Mouse (Mus musculus) heart, adult 11 months (tissue): ENCODE results near the gene Pdia6.

Experiments used
- DNase-seq: peaks from one replicate; pipeline ENCODE4 v3.0.0; 2022

Gene Pdia6

GRCm38 (mm10) chr12:17265971-17266672 is at the start of gene Pdia6:
Gene Pdia6, plus strand, starts transcription at chr12:17266545.
- peak; percentile 100 for DNase-seq

GRCm38 (mm10) chr12:17218390-17218789 is 48.0 kb upstream of the Pdia6 start:
- no peak for DNase-seq

- no peak for DNase-seq
These were observed 47.2 kb upstream of the Pdia6 start for GRCm38 (mm10) chr12:17219107-17219506.

- no peak for DNase-seq
These were observed 45.7 kb upstream of the Pdia6 start for GRCm38 (mm10) chr12:17220631-17221030.

GRCm38 (mm10) chr12:17221891-17222428 is 44.4 kb upstream of the Pdia6 start:
- DNase-seq: no peak

- DNase-seq: no peak
These were observed 43.3 kb upstream of the Pdia6 start for GRCm38 (mm10) chr12:17223050-17223449.

GRCm38 (mm10) chr12:17225012-17225411 is 41.3 kb upstream of the Pdia6 start:
- no peak for DNase-seq

- DNase-seq: no peak
These were observed 38.4 kb upstream of the Pdia6 start for GRCm38 (mm10) chr12:17227903-17228302.

- no peak for DNase-seq
These were observed 35.8 kb upstream of the Pdia6 start for GRCm38 (mm10) chr12:17230581-17230980.

GRCm38 (mm10) chr12:17231513-17231912 is 34.8 kb upstream of the Pdia6 start:
- DNase-seq: peak; percentile 27

- no peak for DNase-seq
These were observed 30.6 kb upstream of the Pdia6 start for GRCm38 (mm10) chr12:17235535-17236313.

GRCm38 (mm10) chr12:17238588-17239427 is 27.5 kb upstream of the Pdia6 start:
- DNase-seq: peak; percentile 75

- peak; percentile 4 for DNase-seq
These were observed 27.0 kb upstream of the Pdia6 start for GRCm38 (mm10) chr12:17239428-17239688.

GRCm38 (mm10) chr12:17241016-17241415 is 25.3 kb upstream of the Pdia6 start:
- DNase-seq: peak; percentile 73

- no peak for DNase-seq
These were observed 24.7 kb upstream of the Pdia6 start for GRCm38 (mm10) chr12:17241614-17242013.

- peak; percentile 68 for DNase-seq
These were observed 24.3 kb upstream of the Pdia6 start for GRCm38 (mm10) chr12:17242041-17242440.

GRCm38 (mm10) chr12:17250962-17251361 is 15.4 kb upstream of the Pdia6 start:
- DNase-seq: peak; percentile 46

GRCm38 (mm10) chr12:17253069-17253468 is 13.3 kb upstream of the Pdia6 start:
- peak; percentile 89 for DNase-seq

GRCm38 (mm10) chr12:17255602-17256001 is 10.7 kb upstream of the Pdia6 start:
- peak; percentile 31 for DNase-seq

- peak; percentile 91 for DNase-seq
These were observed 9.4 kb upstream of the Pdia6 start for GRCm38 (mm10) chr12:17256905-17257304.

- no peak for DNase-seq
These were observed 7.9 kb upstream of the Pdia6 start for GRCm38 (mm10) chr12:17258431-17258830.

GRCm38 (mm10) chr12:17261005-17261404 is 5.3 kb upstream of the Pdia6 start:
- peak; percentile 88 for DNase-seq

GRCm38 (mm10) chr12:17263881-17264280 is 2.5 kb upstream of the Pdia6 start:
- DNase-seq: peak; percentile 95
